Mouse (Mus musculus) cerebellum, postnatal 14 days (tissue): ENCODE measurements around the gene Hdac8.

Experiments used
- DNase-seq, 2 experiments: peaks; one replicate each; pipeline ENCODE4 v3.0.0; 2021; ENCODE audit warnings: mixed read lengths in 2 of 2

Gene Hdac8

DNA sequence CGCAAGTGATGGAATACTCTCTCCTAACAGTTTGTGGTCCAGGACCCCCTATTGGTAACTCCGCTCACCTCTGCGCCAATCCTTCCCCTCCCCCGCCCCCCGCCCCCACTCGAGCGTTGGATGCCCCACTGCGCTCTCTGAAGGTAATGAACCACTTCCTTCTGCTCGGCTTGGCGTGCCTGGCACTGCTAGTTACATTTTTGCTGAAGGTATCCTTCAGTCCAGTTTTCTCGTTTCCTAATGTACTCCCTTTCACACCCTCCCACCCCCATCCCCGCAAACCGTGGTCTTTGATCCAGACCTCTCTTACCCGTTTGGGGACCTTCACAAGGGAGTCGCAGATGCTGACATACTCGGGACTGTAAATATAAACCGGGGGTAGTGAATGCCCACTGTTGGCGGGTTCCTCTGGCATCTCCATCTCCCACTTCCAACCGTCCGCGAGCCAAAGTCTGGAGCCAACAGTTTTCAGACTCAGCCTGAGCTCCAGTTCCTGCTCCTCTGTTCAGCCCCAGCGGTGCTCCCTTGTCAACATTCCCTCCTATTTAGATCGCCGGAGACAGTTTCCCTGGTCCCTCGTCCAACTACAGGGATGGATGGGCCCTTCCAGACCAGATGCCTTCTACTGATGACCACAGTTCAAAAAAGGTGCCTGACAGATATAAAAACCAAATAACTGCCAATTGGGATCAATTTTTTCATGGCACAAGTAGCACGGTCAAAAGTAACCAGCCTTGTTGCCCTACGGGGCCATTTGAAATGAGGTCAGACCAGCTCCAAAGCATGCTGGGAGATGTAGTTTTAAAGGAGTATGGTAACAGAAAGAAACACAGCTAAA lies at the start of gene Hdac8:
Gene Hdac8, minus strand, starts transcription at position 716 of the 838 bp plus-strand sequence.
- peak; percentile 67 for DNase-seq

DNA sequence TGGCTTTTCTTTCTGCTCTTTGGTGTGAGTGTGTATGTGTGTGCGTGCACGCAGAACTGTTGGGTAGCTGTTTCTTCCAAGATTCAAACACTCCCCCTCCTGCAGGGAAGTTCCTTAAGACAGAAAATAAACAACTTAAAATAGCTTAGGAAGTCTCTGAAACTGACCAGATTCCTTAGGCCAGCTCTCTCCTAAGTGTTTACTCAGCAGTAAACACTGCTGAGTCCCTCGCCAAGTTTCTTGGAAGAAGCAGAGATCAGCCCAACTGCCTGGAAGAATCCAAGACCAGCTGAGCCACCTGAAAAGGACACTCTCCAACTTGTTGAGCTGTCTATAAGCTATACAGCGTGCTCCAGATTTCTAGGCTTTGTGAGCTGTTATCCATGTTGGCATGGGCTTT lies 4.0 kb upstream of the Hdac8 start:
- DNase-seq, result no peak

DNA sequence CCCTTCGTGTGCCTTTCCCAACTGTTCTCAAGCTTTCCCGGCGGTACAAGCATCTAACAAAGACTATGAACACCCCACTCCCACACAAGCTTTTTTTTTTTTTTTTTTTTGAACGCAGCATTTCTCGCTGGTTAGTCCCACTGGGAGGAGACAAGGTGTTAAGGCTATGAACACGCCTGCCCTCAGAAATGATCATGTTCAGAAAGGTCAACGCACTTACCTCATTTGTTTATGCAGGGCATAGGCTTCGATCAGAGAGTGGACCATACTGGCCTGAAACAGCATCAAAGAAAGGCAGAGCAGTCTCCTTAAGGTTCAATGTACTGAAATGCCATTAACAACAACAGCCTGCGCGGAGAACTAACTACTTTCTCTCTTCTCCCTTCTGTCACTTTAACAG lies 980 bp downstream of the Hdac8 start:
- DNase-seq, result peak in 1 of 2 experiments; percentile 9

DNA sequence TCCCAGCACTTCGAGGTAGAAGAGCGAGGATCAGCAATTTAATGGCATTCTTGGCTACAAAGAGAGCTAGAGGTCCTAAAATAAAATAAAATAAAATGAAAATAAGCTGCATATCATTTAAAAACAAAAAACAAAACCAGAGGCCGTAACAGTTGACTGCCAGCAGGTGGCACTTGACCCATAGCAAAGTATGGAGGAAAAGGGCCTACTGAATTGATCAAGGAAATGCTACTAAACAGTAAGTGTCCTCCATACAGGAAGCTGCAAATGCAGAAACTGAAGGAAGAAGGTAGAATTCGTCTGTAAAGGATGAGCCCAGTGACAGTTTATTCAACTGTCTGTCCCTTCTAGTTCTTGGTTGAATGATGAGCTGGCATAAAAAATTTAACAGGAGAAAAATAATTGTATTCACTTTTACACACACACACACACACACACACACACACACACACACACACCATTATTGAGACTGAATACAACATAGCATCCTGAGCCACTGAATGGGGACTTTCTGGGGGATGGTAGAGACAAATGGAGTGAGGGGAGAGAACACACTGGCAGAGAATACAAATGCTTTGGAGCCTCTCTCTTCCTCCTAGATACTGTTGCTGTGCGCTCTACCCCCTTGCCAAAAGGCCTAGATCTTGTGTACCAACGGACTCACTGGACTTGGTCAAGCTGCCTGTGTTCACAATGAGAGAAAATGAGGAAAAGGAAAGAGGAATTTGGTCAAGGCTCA lies 11.0 kb downstream of the Hdac8 start:
- DNase-seq, result no peak

DNA sequence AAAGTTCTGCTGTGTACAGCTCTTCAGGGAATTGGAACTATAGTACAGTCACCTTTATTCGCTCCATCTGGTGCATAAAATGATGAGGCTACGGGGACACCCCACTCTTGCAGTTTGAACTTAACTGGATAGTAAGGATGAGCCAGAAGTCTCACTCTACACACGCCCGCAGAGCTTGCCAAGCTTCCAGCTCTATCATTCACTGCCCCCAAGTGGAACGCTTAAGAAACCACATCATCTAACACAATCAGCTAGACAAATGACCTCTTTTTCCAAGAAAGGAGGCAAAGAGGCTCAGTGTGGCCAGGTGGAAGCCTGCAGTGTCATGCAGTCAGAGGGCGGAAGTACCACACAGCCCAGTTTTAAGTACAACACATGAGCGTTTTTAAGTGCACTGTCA lies 19.6 kb downstream of the Hdac8 start:
- DNase-seq, result no peak

DNA sequence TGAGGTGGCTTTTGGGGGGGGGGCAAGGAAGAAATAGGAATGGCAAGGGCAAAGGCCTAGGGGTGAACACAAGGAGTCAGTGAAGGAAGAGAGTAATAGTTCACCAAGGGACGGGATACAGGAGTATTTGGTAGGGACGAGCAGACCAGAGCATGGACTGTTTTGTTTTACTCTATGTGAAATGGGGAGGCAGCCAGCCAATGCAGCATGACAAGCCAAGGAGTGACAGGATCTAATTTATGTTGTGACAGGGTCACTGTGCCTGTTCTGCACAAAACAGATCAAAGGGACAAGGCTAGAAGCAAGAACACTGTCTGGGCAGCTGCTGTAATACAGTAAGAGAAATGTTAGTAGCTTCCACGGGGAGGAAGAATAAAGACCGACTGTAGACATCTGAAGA lies 25.5 kb downstream of the Hdac8 start:
- no peak for DNase-seq

DNA sequence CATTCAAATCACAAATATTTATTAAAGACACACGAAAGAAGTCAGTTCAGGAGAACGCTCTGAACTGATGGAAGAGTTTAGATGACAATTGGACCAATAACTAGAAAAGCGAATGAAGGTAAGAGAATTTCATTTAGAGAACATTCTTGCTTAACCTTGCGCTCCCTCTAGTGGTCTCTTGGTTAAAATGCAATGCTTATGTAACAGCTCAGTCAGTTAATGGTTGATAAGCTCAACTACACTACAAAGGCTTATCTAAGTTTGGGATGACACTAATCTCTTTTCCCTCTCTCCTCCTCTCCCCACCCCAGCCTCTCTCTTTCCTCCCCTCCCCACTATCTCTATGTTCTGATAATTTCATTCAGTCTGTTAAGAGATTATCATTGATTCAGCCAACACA lies 26.2 kb downstream of the Hdac8 start:
- DNase-seq, result peak; percentile 57 to 61

DNA sequence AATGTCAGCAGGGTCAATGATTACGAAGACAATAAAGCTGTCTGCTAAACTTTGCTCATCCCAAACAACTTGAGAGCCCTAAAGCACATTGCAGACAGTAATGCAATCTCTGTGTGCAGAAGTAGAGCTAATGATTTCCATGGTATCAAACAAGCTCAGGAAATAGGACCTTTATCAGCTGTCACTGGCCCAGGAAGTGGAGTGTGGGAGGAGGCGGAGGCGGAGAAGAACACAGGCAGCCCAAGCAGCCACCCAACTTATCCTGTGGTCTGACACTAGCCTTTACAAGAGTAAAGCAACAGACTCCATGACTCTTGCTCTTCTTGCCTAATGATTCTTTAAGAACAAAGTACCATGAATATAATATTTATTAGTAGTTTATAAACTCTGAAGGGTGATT lies 26.7 kb downstream of the Hdac8 start:
- no peak for DNase-seq

DNA sequence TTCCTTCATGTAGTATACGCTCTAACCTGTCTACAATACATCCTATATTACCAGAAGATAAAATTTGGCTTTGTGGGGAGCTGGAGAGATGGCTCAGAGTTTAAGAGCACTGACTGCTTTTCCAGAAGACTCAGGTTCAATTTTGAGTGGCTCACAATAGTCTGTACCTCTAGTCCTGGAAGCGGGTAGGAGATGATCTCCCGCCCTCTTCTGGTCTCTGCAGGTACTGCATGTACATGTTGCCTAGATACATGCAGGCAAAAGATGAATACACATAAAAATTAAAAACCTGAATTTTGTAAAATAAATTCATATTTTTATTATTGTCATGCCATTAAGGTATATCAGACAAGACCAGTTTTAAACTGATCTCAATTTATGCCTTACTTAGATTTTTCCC lies 28.4 kb downstream of the Hdac8 start:
- peak; percentile 85 to 91 for DNase-seq

DNA sequence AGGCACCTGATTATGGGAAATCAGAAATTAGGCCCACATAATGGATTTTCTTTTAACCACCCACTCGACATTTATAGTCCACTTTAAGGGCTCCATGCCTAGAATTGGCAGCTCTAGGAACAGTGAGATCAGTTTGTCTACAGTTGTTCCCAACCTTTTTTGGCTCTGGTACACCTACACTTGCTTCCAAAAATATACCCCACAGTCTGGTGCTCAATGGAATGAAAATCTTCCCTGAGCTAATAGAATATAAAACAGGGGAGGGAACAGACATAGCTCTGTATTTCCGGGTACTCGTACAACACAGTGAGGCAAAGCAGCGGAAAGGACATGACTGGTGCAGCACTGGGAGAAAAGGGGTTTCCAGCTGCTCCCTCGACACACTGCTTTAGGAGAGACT lies 29.6 kb downstream of the Hdac8 start:
- peak in 1 of 2 experiments; percentile 20 for DNase-seq

DNA sequence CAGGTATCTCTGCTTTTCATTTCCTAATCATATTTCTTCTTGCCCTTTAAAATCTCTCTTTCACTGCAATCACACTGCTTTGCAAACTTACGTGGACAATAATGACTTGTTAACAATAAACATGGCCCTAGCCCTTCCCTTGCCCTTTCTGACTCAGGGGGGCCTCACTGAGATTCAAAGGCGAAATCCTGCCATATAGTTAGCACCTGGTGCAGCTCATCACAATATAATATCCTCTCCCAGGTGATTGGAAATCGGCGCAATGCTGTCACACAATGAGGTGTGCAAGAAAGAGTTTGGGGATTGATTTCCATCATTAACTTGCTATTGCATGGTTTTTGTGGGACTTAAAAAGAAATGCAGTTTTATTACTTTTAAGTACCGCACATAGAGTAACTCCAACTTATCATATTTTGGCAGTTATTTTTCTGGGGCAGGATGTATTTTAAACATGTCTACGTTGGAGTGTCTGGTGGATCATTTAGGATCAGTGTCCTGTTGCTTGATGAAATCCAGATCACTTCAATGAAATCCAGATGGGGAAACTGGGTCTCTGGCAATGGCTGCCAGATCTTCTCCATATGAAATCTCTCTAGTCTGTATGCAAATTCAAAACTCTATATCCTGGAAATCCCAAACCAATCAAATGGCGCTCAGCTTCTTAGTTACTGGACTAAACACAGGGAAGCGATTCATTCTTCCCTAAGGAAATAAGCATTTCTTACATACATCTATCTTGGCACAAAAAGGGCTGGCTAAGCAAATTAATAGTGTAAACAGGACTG lies 86.6 kb downstream of the Hdac8 start:
- DNase-seq, result no peak

DNA sequence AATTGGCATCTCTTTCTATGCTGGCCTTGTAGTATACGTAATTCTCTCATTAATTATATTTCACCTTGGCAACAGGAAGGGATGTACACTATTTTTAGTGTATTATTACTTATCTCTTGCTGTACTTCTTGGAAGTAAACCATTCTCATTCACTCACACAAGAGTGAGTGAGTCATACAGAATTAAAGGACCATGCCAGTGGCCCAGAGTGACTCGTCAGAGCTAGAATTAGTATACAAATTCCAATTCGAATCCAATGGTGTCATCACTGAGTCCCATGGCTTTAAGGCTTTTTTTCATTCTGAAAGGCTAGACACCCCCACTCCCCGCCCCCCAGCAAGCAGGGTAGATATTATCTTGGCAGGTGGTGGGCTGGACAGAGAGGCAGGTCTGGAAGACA lies 88.2 kb downstream of the Hdac8 start:
- no peak for DNase-seq

DNA sequence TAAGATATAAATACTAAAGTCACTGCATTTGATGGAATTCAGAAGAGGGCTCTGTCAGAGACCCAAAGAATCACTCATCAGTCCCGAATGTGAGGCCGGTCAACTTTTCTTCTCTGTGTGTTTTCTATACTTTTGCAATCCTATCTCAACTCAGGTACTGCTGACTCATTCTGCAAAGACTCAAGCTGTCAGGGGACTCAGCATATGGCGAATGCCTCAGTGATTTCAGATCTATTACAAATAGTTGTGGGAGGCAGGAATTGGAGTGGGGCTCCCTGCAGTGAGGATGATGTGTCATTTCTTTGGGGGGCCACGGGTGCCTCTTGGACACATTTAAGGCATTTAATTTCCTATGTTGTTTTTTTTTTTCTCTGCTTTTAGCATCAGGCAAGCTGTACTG lies 88.8 kb downstream of the Hdac8 start:
- no peak for DNase-seq

DNA sequence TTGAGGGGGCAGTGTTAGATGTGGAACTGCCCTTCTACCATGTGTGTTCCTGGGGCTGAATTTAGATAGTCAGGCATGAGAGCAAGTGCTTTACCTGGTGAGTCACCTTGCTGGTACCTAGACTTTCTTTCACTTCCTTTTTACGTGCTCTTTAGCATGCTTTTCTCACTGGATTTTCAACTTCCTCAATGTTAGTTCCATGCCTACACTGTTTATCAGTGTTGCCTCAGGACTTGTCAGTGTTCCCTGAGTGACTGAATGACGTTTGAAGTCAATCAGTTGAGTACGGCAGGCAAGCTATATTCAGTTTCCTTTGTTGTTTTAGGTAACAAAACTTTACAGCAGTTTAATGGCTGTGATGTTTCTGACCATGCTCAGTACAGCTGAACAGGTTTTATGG lies 120.4 kb downstream of the Hdac8 start:
- no peak for DNase-seq

DNA sequence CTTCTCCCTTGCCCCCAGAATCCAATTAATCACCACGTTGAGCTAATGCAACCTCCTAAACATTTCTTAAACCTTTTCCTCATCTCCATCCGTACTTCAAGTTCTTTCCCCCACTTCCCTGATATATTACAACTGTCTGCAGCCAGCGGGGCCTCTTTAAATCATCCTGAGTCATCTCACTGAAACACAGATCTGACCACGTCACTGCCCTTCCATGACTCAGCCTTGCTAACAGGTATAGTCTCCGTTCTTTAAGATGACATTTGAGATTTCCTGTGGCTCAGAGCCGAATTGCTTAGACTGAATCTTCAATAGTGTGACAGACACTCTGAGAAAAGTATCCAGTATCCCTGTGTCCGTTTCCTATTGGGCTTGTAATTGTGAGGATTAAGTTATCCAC lies 122.0 kb downstream of the Hdac8 start:
- no peak for DNase-seq

DNA sequence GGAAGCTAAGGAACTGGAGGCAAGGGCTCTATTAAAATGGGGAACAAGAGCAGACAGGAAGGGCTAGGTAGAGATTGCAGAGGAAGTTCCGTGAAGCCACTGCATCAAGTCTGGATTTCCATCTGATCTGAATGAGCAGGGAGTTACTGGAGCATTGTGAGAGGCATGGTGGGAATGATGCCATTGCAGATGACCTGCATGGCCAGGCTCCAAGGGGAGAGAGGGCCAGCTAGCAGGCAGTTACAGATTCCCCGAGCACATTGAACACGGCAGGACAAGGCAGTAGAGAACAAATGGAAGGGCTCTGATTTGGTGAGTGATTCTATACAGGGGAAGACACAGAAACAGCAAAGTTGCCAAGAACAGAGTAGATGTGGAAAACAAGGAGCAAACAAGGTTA lies 138.6 kb downstream of the Hdac8 start:
- DNase-seq, result peak; percentile 83 to 88

DNA sequence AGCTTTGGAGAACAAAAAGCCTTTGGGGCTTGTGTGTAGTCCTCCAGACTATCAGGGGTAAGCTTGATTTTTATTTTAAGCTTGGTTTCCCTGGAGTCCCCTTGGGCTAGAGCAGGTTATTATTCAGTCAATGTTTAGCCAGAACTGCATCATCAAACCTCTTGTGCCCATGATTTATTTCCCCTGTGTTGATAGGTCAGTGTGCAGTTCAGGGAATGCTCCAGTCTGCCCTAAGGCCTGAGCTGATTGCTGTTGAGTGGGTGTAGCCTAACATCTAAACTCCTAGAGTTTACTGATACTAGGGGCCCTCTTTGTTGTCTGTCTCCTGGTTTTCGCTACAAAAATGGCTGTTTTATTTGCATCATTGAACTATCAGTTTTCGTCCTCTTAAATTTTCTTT lies 142.9 kb downstream of the Hdac8 start:
- DNase-seq, result no peak

DNA sequence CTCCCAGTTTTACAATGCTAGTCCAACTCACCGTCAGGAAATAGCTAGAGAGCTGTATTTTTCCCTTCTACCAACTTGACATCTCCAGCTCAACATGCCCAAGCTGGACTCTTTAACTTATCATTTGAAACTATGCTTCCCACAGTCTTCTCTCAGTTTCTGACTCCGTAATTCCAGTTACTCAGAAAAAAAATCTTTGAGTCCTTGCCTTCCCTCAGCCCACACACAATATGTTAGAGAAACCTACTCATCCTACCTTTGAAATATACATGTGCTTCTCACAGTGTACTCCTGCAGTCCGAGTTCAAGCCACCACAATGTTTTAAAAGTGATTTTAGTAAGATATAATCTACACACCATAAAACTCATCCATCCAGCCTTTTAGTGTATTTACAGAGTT lies 151.7 kb downstream of the Hdac8 start:
- no peak for DNase-seq

DNA sequence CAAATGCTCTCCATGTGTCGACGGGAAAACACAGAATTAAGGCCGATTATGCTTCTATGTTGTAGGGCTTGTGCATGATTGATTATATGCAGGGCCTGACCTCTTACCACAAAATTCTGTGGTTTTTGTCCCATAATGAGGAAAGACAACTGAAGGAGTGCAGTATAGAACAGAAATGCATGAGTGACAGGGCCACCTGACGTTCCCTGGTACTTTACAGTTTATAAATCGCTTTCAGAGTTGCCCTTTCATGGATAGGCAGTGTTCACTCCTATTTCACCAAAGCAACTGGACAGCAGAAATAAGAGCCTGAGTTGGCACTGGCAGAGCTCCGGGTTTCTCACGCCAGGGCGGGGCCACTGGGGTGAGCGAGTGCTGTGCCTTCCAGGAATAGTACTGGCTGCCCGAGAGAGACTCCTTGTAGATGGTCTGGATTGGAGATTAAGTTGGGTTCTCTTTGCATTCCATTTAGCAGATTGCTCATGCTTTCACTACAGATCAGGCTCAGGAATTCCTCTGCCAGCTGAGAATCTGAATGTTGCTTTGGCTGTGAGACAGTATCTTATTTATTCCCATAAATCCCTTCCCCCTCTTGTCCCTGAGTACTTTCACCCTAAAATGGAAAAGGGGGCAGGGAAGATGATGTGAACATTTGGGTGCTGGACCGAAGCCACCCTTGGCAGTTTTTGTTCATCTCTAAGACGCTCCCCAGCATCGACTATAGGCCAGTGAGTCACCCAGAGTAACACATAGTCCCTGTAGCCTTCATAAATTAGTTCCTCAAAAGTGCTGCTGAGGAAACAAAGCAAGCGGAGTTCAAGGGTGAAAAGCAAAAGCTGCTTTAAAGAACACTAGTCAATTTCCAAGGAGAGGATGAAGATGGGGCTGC lies 155.1 kb downstream of the Hdac8 start:
- DNase-seq, result peak; percentile 43 to 54

DNA sequence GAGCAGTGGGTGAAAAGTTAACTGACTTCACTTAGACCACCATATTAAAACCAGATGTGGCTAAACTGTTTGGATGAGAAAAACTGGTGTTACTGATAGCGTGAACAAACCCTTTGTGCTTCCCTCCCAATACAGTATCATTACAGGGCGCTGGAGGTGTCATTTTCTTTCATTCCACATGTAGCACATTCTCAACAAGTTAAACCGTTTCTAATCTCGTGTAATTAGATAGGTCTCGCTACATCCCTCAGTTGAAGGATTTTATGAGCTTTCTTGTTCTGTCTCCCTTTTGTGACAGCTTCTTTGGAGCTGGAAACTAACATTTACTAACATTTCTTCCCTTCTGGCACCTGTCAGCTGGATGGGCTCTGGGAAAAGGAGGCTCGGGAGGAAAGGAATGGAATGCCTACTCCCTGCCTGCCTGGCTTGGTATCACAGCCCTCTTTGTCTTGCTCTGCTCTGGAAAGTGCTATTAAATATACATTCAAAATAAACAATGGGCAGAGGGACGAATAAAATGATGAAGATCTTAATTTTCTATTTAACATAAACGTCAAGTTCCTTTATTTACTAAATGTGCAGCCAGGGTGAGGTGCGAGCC lies 156.2 kb downstream of the Hdac8 start:
- no peak for DNase-seq

DNA sequence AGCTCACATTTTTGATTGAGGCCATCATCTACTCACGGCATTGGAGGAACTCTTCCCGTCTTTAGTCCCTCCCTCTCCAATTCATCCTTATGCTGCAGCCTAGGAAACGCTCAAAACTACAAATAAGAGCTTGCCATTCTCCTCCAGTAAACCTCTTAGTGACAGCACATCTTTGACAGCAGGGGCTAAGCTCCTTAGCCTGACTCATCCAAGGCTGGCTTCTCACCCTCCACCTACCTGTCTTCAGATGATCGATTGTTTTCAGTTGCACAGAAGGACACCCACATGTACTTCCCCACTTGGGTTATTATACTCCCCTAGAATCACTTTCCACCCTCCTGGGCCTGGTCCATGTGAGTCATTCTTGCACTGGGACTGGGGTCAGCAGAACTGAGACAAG lies 163.5 kb downstream of the Hdac8 start:
- DNase-seq, result no peak
